20 mouse cellular contexts compared by ENCODE assay signal in the genomic region with DNA sequence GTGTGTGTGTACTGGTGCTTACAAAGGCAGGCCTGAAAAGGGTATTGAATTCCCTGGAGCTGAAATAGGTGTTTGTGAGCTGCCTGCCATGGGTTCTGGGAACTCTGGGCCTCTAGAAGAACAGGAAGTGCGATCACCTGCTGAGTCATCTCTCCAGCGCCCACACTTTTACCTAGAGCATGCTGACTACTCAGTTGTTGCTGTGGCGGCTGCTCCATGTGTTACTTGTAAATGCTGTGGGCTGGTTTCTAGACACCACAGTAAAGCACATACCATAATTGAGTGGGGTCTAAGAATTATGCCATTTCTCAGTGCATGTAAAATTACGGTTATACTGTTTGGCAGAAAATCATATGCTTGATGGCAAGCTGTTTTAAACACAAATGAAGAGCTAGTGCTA. TPM values are rescaled to one million over a fixed set of nuclear protein-coding genes. Genes with fewer than 3 reads are reported as not detected.
DNase-seq lines count a peak whose midpoint lies in the region; ATAC-seq and TF ChIP-seq lines count a peak whose summit lies in the region.
"Had no signal": no experiment of that assay in that cellular context is flagged by ENCODE, and none has a peak within 500 bp of the region (broad histone marks: within the 10 kb centered on the region; RNA-seq: fewer than 3 reads in every experiment).

No protein-coding gene starts in this region.

- no peaks in the 10 kb centered on the region for H3K27me3 ChIP-seq in megakaryocyte, embryonic 14.5 days (replicated peaks)
- H3K27me3 ChIP-seq: embryonic facial prominence, embryonic 12.5 days; intestine, embryonic 15.5 days; limb, embryonic 15.5 days; neural tube, embryonic 15.5 days; stomach, embryonic 15.5 days had no signal

- peaks cover 79% of the 10 kb centered on the region for H3K36me3 ChIP-seq in megakaryocyte, embryonic 14.5 days (replicated peaks; ENCODE audit: low read length)
- H3K36me3 ChIP-seq: embryonic facial prominence, embryonic 12.5 days; intestine, embryonic 15.5 days; limb, embryonic 15.5 days; neural tube, embryonic 15.5 days; stomach, embryonic 15.5 days had no signal

- peak; percentile 52 to 54 for DNase-seq in left cerebral cortex, adult 2 months (ENCODE audit: extremely low spot score in 1 of 2, low spot score in 2 of 2)
- no peak for DNase-seq in left cerebral cortex, postnatal 10 days (ENCODE audit: extremely low spot score in 1 of 2, low spot score in 2 of 2)
- DNase-seq in A20 (ENCODE audit: low read depth, low spot score): peak; percentile 52
- DNase-seq in layer of hippocampus, postnatal 10 days (ENCODE audit: low spot score in 2 of 2): no peak
- no peak for DNase-seq in MN1 (ENCODE audit: low spot score)
- DNase-seq: adrenal gland, adult 8-10 months; cerebellum, postnatal 36 days; gastrocnemius, postnatal 10 days; heart, postnatal 4 days; kidney, postnatal 25 days; lung, adult 18-20 months had no signal

- no peak overlapping the region for H3K27ac ChIP-seq in left cerebral cortex, adult 2 months
- H3K27ac ChIP-seq: embryonic facial prominence, embryonic 12.5 days; forebrain, embryonic 10.5 days; intestine, embryonic 15.5 days; limb, embryonic 15.5 days; neural tube, embryonic 15.5 days; stomach, embryonic 15.5 days had no signal

- peaks cover 19% of the 10 kb centered on the region for H3K4me1 ChIP-seq in megakaryocyte, embryonic 14.5 days
- H3K4me1 ChIP-seq: embryonic facial prominence, embryonic 12.5 days; forebrain, embryonic 10.5 days; intestine, embryonic 15.5 days; limb, embryonic 15.5 days; neural tube, embryonic 15.5 days; stomach, embryonic 15.5 days had no signal

- TF ChIP-seq CTCF in left cerebral cortex, adult 2 months (IDR thresholded peaks at IDR 0.05): no peak

- no peak overlapping the region for H3K4me3 ChIP-seq in left cerebral cortex, adult 2 months
- peak overlapping the region; percentile 51 for H3K4me3 ChIP-seq in megakaryocyte, embryonic 14.5 days (replicated peaks)
- H3K4me3 ChIP-seq: embryonic facial prominence, embryonic 12.5 days; forebrain, embryonic 10.5 days; intestine, embryonic 15.5 days; limb, embryonic 15.5 days; neural tube, embryonic 15.5 days; stomach, embryonic 15.5 days had no signal

- intact Hi-C loops in left cerebral cortex, adult 2 months (cut with DNase I): no loop called here
- intact Hi-C loops in left cerebral cortex, postnatal 10 days (cut with DNase I): no loop called here

- ATAC-seq in activated CD4-positive, CD25-positive, alpha-beta regulatory T cell, adult 4 months: peak; percentile 43
- ATAC-seq: intestine, embryonic 15.5 days had no signal

- no peaks in the 10 kb centered on the region for H3K9me3 ChIP-seq in megakaryocyte, embryonic 14.5 days
- H3K9me3 ChIP-seq: embryonic facial prominence, embryonic 12.5 days; forebrain, embryonic 10.5 days; intestine, embryonic 15.5 days; limb, embryonic 15.5 days; neural tube, embryonic 15.5 days; stomach, embryonic 15.5 days had no signal

RNA-seq across cellular contexts. Expression of a gene that starts 14.3 kb away (rescaled TPM):
- 1 to 10 TPM; 1.2 TPM for total RNA-seq in left cerebral cortex, adult 2 months (2021)
- total RNA-seq in left cerebral cortex, postnatal 10 days (2021): 1 to 10 TPM; 1.1 to 1.3 TPM
- polyA plus RNA-seq in activated CD4-positive, CD25-positive, alpha-beta regulatory T cell, adult 4 months (2017; shearing (Covaris generic)): 1 to 10 TPM; 5.5 to 6.5 TPM
- 0.47 TPM in 1 of 2 replicates, not detected in the other for polyA plus RNA-seq in megakaryocyte, embryonic 14.5 days (2012; ENCODE audit: insufficient read depth, low replicate concordance)
- 1 to 10 TPM; 1.7 to 2.3 TPM for total RNA-seq in layer of hippocampus, postnatal 10 days (2021)
- polyA plus RNA-seq: small intestine, adult 2 months had no signal

Comparison
In these comparisons a context has a peak if more than half of its experiments do, and no peak if none do; other contexts are left out.
1. DNase-seq: peak in left cerebral cortex, adult 2 months (2 of 2) and A20 (single experiment); none in left cerebral cortex, postnatal 10 days (0 of 2), layer of hippocampus, postnatal 10 days (0 of 2) and MN1 (single experiment).